Mouse (Mus musculus) stomach, postnatal 0 days (tissue): ENCODE results near the gene Elmo1.

Experiments used
- CTCF ChIP-seq: IDR thresholded peaks from 2 replicates; pipeline ENCODE4 v1.5.1; 2016; ENCODE audit warnings: antibody characterized with exemption, low read depth, mild to moderate bottlenecking, moderate library complexity
- EP300 ChIP-seq: optimal IDR thresholded peaks from 2 replicates; pipeline ENCODE3; 2016; ENCODE audit warnings: antibody characterized with exemption

DNA sequence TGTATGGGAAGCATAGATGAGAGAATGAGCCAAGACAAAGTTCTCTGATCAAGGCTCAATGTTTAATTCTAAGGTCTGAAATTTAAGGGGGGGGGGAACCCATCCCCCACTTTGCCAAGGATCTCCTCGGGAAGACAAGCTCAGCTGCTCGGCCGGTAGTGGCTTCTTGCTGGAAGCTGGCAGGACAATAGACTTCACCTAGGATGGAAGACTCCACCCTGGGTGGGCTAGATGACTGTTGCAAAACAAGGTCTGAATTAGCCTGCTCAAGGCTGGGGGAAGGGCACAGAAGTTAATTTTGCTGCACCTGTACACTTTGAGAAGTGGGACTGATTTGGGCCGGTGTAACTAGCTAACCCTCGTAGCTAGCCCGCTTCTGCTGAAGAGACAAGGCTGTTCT, 25.6 kb downstream of the Elmo1 start:
- TF ChIP-seq EP300 (no peak), CTCF (no peak)
